Mouse (Mus musculus) fat pad, adult 2 months (tissue): Measurements from ENCODE around the gene Rnf39.

Source experiments
- DNase-seq: peaks from one replicate; pipeline ENCODE4 v3.0.0-alpha.2; 2011; ENCODE audit warnings: low read depth, low spot score; ENCODE audit errors: extremely low read depth

Rnf39 gene

DNA sequence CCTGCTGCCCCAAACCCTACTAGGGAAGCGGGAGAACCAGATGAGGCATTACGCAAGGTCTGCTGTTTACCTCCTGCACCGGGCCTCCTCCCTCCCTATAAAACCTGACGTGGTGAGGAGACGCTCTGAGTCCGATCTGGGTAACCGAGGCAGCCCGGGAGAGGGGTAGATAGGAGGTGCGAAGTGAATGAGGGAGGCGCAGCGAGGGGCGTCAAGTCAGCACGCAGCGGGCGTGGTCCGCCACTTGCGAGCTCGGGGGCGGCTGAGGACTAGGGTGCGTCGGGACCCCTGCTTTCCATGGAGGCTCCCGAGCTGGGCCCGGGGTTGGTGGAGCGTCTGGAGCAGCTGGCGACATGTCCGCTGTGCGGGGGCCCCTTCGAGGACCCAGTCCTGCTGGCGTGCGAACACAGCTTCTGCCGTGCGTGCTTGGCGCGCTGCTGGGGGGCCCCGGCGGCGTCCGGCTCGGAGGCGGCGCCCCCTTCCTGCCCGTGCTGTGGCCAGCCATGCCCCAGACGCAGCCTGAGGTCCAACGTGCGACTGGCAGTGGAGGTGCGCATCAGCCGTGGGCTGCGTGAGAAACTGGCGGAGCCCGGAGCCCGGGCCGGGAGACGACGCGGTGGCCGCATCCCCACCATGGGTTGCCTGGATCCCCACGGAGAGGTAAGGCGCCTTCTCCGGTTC, at the start of gene Rnf39:
Gene Rnf39, plus strand, starts transcription at position 128 of the 681 bp plus-strand sequence.
- no peak for DNase-seq

DNA sequence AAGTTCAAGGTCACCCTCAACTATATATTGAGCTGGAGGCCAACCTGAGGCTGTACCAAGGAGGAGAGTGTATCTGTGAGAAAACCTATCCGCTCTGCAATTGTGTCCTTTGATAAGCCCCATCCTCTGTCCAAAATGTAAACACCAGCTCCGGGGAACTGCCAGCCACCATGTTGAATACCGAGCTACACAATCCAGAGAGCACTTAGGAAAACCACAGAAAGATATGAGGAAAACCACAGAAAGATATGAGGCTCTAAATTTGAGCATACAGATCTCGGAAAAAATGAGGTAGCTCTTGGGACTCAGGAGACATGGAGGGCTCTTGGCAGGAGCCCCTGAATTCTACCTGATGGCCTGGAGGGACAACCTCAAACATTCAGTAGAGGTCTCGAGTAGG, 49.3 kb upstream of the Rnf39 start:
- DNase-seq, result no peak

DNA sequence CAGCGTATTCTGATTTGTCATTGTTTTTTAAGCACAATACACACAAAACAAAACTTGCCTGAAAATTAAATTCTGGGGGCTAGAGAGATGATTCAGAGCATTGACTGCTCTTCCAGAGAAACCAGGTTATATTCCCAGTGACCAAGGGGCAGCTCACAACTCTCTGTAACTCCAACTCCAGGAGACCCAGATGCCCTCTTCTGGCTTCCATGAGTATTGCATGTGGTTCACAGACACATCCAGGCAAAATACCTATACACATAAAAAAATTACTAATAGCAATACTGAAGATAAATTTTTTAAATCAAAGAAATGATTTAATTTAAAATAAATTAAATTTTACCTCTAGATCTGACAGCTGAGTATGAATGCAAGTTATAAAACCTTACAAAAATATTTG, 46.1 kb upstream of the Rnf39 start:
- no peak for DNase-seq

DNA sequence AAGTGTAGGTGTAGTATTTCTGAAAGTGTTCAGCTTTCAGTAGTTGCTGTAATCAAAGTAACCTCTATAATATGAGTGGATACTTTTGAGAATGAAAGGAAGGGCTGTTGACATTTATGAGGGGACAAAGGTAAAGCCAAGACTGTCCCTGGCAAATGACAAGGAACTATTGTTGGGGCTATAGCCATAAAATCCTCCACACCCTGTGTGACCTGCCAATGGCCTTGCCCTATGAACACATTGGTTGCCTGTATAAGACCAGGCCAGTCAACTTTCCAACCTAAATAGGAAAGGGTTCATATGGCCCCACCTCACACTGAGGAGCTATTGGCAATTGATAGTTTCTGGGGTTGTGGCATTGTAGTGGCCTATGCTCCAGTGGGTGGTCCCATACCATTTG, 45.7 kb upstream of the Rnf39 start:
- no peak for DNase-seq

DNA sequence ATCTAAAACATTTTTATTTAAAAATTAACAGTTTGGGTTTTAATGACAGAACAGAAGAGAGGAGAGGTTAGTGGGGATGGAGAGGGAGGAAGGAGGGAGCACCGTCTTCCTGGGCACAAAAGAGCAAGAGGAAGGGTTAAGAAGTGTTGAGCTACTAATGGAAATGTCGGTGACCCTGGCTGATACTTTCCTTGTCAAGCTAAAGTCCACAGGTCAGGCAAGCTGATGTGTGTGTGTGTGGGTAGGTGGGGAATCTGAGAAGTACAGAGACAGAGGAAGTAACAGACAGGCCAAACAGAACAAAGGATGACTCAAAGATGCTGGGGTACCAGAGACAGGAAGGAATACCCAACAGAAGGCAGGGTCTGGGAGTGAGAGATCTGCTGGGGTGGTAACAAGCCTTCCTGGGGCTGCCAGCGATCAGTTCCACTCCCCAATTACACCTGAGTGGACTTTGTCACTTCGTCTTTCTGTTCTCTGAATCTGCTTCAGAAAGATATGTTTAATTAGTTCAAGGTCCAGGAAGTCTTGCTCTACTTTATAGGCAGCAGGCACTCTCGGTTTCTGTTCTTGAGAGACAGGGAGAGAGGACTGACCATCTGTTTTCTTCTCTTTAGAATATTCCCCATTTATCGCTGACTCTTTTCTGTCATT, 45.0 kb upstream of the Rnf39 start, which contains the start of gene Trim31:
Gene Trim31, plus strand, starts transcription at position 567 of the 654 bp plus-strand sequence.
- DNase-seq, result no peak

DNA sequence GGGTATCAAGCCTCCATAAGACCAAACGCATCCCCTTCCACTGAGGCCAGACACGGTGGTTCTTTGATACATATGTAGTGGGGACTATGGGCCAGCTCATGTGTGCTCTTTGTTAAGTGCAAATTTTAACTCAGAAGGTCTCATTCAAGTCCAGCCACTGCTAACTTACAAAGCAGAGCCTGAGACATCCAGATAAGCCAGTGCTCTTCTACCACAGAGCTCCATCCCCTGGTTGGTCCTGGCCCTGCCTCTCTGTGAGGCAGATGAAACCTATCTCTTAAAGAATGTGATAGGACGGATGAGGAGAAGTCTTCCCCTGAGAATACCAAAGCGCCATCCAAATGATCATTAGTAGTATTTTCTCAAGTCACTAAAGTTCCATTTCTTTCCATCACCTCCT, 43.3 kb upstream of the Rnf39 start:
- DNase-seq, result no peak

DNA sequence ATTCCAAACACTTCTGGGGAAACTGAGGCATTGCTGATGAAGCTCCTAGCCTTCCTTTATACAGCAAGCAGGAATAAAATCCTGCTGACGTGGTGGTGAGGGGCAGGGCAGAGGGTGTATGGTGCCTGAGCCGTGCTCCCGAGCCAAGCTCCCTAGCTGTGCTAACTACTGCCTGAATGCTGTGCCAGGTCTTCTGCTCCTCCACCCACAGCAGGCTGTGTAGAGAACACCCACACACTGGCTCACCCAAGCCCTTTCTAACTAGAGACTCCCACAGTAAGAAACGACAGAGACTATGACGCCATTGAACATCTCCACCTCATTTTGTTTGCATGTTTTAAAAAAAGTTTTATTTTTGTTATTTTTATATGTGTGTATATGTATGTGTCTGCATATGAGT, 42.7 kb upstream of the Rnf39 start:
- no peak for DNase-seq

DNA sequence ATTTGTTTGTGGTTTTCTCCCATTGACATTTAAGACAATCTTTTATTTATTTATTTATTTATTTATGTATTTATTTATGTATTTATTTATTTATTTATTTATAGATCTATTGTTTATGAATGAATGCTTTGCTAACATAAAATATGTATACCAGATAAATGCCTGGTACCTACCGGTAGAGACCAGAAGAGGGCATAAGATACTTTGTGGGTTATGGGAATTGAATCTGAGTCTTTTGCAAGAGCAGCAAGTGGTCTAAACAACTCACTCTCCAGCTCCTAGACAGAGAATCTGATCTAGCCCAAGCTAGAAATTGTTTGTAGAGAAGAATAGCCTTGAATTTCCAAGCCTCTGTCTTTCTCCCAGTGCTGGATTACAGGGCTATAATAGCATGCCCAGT, 42.0 kb upstream of the Rnf39 start:
- DNase-seq, result no peak

DNA sequence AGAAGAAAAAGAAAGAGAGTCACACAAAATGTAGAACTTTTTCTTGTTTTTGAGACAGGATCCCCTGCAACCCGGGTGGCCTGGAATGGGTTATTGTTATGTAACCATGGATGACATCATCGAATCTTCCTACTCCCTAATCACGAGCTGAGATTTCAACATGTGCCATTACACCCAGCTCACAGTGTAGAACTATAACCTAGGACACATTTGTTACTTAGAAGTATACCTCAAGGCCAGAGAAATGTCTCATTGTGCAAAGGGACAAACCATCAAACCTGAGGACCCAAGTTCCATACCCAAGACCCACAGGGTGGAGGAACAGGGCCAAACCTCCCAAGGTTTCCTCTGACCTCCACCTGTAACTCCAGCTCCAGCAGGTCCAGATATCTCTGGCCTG, 39.1 kb upstream of the Rnf39 start:
- no peak for DNase-seq

DNA sequence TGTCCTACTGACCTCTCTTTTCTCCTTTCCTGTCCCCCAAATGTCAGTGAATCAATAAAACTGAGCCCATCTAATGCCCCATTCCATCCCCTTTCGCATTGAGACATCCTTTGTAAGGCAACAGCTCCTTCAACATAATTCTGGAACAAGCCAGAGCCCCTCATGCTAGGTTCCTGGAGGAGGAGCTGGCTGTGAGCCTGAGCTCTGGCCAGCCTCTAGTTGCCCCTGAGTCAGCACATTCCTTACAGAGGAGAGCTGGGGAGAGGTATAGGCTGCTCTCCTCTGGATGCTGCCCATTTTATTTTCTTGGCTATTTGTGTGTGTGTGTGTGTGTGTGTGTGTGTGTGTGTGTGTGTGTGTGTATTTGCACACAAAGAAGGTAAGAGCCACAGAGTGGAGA, 34.5 kb upstream of the Rnf39 start:
- no peak for DNase-seq

DNA sequence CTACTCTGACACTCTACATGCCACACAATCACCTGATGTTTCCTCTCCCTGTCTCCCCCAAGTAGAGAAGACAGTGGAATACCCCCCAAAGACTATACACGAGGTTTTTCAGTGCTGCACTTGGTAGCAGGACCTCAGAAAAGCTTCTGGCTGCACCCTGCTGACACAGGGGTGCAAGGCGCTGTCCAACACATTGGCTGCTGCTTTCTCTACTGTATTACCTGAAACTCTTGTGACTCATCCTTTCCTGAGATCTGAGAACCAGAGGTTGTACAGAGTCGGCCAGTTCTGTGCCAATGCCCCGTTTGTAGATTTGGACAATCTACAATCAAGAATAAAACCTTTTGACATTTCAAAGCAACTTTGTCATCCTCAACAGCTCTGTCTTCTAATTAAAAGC, 32.9 kb upstream of the Rnf39 start:
- no peak for DNase-seq

DNA sequence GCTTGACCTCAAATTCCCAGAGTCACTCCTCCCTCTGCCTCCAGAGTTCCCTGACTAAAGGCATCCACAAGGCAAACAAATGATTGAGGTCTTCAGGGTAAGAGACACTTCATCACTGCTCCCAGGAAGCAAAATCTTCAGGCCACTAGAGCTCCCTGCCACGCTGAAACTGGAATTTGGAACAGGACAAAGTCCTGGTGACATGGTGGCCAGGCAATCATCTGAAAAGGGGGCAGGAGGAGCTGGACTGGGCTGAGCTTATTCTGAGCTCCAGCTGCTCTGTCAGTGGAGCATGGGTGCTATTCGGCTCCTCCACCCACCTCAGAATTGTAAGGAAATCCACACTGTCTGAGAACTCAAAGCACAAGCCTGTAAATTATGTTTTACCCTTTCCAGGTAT, 30.7 kb upstream of the Rnf39 start:
- no peak for DNase-seq

DNA sequence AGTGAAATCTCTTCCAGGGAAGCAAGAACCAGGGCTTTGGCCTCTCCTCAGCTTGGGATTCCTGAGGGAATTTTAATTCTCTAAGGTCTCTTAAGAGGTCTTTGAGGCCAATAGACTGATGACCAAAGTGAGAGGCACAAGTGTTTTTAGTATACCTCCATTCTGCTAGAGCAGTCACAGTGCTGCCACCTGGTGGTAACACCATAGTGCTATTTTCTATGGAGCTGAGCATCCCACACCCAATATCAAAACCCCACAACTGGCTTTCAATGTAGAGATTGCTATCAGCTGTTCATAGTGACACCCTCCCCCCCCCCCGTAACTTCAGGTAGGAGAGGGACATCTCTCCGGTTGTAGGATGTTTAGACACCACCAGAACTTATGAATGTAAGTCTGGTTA, 28.6 kb upstream of the Rnf39 start:
- no peak for DNase-seq

DNA sequence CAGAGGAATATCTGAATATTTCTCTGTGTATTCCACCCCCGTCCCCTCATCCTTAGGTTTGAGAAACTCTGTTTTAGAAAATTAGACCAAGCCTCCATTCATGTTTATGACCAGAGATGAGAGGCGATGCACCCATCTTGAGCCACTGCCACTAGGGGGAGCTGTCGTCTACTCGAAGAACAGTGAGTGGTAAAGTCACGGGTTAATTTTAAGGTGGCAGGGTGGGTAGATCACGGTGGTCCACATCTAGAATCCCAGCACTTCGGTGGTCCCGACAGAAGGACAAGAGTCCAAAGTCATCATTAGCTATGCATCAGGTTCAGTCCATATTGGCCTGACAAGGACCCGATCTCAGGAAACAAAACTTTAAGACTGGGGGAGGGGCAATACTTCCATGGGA, 27.6 kb upstream of the Rnf39 start:
- no peak for DNase-seq

DNA sequence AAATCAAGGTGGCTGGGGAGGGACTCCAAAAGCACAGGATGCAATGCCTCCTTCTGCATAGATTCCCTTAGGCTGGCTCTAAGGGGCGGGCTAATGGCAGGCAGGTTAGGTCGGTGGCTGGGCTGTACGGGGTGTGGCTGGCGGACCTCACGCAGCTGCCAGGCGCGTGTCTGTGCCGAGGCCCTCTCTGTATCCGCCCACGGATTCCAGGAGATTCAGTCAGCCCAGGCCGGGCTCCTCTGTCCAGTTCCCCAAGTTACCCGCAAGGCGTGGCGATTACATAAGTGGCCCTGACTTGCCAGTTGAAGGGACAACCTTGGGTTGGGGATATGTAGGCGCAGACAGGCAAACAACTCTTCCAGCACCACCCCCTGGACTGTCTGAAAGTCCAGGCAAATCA, 22.5 kb upstream of the Rnf39 start:
- DNase-seq, result no peak

DNA sequence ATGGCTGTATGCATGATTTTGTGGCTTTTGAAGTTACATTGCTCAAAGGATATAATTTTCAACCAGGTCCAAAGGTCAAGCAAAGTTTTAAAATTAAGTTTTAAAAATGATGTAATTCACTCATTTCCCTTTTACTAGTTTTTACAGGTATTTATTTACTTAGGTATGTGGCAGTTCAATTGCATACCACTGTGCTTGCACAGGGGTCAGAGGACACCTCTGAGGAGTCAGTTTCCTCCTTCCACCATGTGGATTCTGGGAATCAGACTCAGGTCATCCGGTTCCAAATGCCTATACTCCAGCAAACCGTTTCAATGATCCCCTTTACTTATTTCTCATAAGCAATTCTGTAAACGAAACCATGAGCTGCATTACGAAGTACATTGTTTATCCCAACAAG, 20.0 kb upstream of the Rnf39 start:
- DNase-seq, result no peak

DNA sequence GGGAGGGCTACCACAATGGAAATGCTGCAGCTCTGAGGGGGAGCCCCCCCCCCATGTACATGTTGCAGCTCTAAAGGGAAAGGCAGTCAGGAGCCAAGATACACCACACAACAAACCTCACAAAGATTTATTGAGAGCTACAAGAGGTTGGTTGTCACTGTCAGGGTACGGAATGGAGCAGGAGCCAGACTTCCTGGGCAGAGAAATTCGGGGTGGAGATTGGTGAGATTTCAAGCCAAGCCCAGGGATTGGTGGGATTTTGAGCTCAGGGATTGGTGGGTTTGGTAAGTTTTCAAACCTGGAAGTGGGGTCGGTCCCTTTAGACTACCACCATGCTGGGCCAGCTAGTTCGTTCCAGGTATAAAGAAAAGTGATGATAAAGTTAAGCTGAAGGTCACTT, 19.2 kb upstream of the Rnf39 start:
- no peak for DNase-seq

DNA sequence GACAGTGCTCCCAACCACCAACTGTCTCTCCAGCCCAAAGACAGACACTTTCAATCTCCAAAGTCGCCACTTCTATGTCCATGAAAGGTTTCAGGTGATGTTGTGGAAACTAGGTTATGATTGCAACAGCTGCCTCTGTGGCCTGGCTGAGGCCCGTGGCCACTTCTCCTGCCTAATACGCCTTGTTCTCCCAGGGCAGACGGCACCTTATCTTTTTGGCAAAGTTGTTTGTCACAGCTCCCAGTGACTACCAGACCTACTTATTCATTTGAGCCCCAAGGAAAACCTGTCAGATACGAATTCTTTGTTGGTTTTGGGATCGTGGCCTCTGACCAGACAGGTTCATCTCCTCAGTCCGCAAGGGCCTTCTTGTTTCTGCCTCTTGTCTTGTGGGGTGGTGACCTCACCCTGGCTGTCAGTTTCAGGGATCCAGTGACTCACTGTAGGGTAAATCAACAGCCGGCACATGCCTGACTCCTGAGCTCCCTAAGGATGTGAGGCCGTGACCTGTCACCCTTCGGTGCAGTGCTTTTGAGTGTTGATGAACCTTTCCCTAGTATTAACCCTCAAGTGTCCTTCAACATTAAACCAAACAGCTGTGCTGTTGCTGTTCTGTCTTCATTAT, 15.1 kb upstream of the Rnf39 start:
- DNase-seq, result no peak

DNA sequence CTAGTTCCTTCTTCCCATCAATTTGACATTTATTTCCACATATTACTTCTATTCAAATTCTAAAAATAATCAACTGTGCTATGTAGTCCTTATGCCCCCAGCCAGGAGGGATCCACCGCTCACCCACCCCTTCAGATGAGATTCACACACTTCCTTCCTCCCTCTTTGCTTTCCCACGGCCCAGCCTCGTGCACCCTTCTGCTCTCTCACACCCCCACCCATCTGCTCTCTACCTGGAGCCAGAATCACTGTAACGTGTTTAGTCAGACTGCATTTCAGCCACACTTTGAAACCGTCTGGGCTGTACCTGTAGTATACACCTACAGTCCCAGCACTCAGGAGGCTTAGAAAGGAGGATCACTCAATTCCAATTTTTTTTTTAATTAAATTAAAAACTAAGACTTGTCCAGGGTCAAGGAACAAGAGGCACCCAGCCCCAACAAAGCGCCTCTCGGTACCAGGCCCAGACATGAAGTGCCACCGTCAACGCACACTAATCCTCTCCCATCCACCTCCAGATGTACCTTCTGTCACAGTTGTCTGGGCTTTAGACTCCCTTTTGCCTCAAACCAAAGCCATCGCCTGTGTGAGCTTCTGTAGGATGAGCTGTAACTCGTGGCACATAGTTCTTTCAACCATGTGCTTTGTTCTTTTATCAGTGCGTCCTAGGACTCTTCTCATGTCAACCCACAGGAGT, 13.3 kb upstream of the Rnf39 start:
- no peak for DNase-seq

DNA sequence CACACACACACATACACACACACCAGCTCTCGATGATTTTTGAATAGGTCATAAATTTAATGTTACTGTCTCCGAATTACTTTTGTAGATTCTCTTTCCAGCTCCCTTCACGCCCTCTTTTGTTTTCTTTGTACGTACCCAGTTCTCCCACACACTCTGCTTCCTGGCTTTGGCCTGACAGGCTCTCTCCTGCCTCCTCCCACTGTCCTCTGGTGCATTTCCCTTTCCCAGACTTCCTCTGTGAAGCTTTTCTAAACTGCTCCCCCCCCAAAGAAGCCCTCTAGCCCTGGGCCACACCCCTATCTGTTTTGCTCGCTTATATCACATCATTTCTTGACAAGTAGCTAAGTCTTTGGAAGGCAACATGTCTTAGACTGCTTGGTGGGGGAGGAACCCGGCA, 12.5 kb upstream of the Rnf39 start:
- no peak for DNase-seq

DNA sequence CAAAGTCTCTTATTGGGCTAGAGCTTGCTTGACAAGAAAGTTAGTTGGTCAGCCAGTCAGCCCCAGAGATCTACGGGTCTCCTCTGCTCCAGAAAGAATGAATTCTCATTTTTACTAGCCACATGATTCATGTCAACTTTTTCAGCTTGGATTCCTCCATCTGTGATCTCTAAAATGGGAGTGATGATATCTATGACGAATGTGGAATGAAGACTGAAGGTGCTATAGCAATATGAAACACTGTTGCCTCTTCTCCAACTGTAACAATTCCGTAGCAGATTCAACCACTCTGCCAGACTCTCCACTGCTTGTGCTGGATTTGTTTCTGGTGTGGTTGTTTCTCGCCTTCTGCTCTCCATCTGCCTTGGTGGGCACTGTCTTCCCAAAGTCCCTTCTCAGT, 11.6 kb upstream of the Rnf39 start:
- DNase-seq, result no peak

DNA sequence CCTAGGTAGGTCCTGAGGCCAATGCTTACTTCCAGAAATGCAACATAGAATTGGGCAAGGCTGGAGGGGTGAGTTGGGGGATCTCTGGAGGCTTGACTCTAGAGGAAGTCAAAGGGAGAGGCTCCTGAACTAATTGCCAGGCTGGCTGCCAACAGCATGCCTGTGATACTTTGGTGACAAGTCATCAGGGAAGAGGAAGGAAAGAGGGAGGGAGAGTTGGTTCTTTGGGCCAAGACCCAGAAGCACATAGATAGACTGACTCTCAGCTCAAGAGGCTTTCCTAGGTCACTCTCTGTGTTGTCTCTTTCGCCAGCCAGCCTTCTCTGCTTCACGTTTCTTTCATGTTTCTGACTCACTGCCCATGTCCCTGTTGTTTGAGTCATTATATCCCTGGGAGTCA, 10.9 kb upstream of the Rnf39 start:
- no peak for DNase-seq
